Mouse (Mus musculus) C2C12 (cell line): ENCODE measurements around the gene Shoc2. TPM values are rescaled to one million over a fixed set of nuclear protein-coding genes. Genes with fewer than 3 reads are reported as not detected.

Experiments used
- H3K27me3 ChIP-seq: one replicate; pipeline ENCODE4 v1.6.1; 2011; ENCODE audit not compliant: control insufficient read depth, insufficient read depth, insufficient read length
- H3K36me3 ChIP-seq: one replicate; pipeline ENCODE4 v1.6.1; 2011; ENCODE audit not compliant: control insufficient read depth, insufficient read depth
- H3K4me3 ChIP-seq: one replicate; pipeline ENCODE4 v1.5.1; 2011; ENCODE audit warnings: mild to moderate bottlenecking, control low read depth; ENCODE audit not compliant: poor library complexity, insufficient read depth, severe bottlenecking
- H3K79me2 ChIP-seq: one replicate; pipeline ENCODE4 v1.6.1; 2011; ENCODE audit not compliant: control insufficient read depth, insufficient read depth
- H3K79me3 ChIP-seq: one replicate; pipeline ENCODE4 v1.6.1; 2011; ENCODE audit warnings: low read depth, control low read depth
- H3ac ChIP-seq: one replicate; pipeline ENCODE3; 2011; ENCODE audit warnings: low read depth; ENCODE audit not compliant: control insufficient read depth, insufficient read length
- CEBPB ChIP-seq: IDR thresholded peaks from one replicate; pipeline ENCODE4 v1.6.1; 2011; ENCODE audit warnings: low read depth, mild to moderate bottlenecking, control low read depth, moderate library complexity
- CTCF ChIP-seq: IDR thresholded peaks from one replicate; pipeline ENCODE4 v1.5.1; 2011; ENCODE audit not compliant: control insufficient read depth, insufficient read depth, insufficient read length
- FOSL1 ChIP-seq: IDR thresholded peaks from one replicate; pipeline ENCODE4 v1.8.0; 2011; ENCODE audit warnings: mild to moderate bottlenecking, low read length; ENCODE audit not compliant: poor library complexity, insufficient read depth, severe bottlenecking
- MAX ChIP-seq: IDR thresholded peaks from one replicate; pipeline ENCODE4 v1.6.1; 2011; ENCODE audit warnings: mild to moderate bottlenecking, control low read depth
- MYOD1 ChIP-seq: IDR thresholded peaks from one replicate; pipeline ENCODE4 v1.6.1; 2011; ENCODE audit warnings: low read depth; ENCODE audit not compliant: control insufficient read depth, insufficient read length
- MYOG ChIP-seq: IDR thresholded peaks from one replicate; pipeline ENCODE4 v1.6.1; 2011; ENCODE audit not compliant: control insufficient read depth, insufficient read length; ENCODE audit errors: extremely low read depth
- USF1 ChIP-seq: IDR thresholded peaks from one replicate; pipeline ENCODE4 v1.6.1; 2011; ENCODE audit warnings: low read depth, mild to moderate bottlenecking, control low read depth, moderate library complexity
- polyA plus RNA-seq: library from polyadenylated mRNA; unstranded; fragments of >200 nt; fragmentation: generic; extraction: Trizol; gene quantifications from one replicate; pipeline ENCODE4 v1.2.1, GENCODE M21; 2012; ENCODE audit warnings: missing spikeins

Shoc2 gene
- polyA plus RNA-seq, 1 experiment: 9.1 TPM

GRCm38 (mm10) chr19:53990538-53990937, 46.4 kb downstream of the Shoc2 start:
- Histone ChIP-seq H3K4me3 (no peak overlapping the region), H3K27me3 (no peaks in the 10 kb centered on the region), H3K79me2 (peaks cover 73% of the 10 kb centered on the region), H3ac (no peak overlapping the region), H3K79me3 (peaks cover 26% of the 10 kb centered on the region), H3K36me3 (peaks cover 10% of the 10 kb centered on the region)
- TF ChIP-seq FOSL1 (no peak), USF1 (no peak), MAX (no peak), MYOG (no peak), MYOD1 (no peak), CTCF (no peak), CEBPB (no peak)

- no peaks in the 10 kb centered on the region for H3K36me3 ChIP-seq
- peaks cover 30% of the 10 kb centered on the region for H3K79me3 ChIP-seq
- no peak overlapping the region for H3ac ChIP-seq
- H3K4me3 ChIP-seq: no peak overlapping the region
- no peak for TF ChIP-seq MYOD1
- no peak for TF ChIP-seq CEBPB
- no peak for TF ChIP-seq CTCF
- no peak for TF ChIP-seq MAX
- no peak for TF ChIP-seq USF1
- TF ChIP-seq FOSL1: no peak
- TF ChIP-seq MYOG: no peak
- H3K27me3 ChIP-seq: no peaks in the 10 kb centered on the region
- H3K79me2 ChIP-seq: peaks cover 80% of the 10 kb centered on the region
Observed at GRCm38 (mm10) chr19:53993860-53994259, 49.8 kb downstream of the Shoc2 start.

GRCm38 (mm10) chr19:53994276-53994675, 50.2 kb downstream of the Shoc2 start:
- Histone ChIP-seq H3K79me2 (peaks cover 83% of the 10 kb centered on the region), H3K27me3 (no peaks in the 10 kb centered on the region), H3K4me3 (no peak overlapping the region), H3K36me3 (no peaks in the 10 kb centered on the region), H3ac (no peak overlapping the region), H3K79me3 (peaks cover 32% of the 10 kb centered on the region)
- TF ChIP-seq USF1 (no peak), FOSL1 (no peak), CTCF (no peak), MYOD1 (no peak)

GRCm38 (mm10) chr19:54010973-54011372, 66.9 kb downstream of the Shoc2 start:
- H3K36me3 ChIP-seq: no peaks in the 10 kb centered on the region

GRCm38 (mm10) chr19:54014999-54015398, 70.9 kb downstream of the Shoc2 start:
- Histone ChIP-seq H3K79me2 (peaks cover 46% of the 10 kb centered on the region), H3K79me3 (peaks cover 9% of the 10 kb centered on the region), H3K27me3 (no peaks in the 10 kb centered on the region), H3K4me3 (no peak overlapping the region), H3K36me3 (peaks cover 3% of the 10 kb centered on the region), H3ac (no peak overlapping the region)
- TF ChIP-seq FOSL1 (no peak), CEBPB (no peak), MYOD1 (no peak), MAX (no peak), USF1 (no peak), CTCF (no peak), MYOG (no peak)

More at GRCm38 (mm10) chr19:54010973-54011372, 66.9 kb downstream of the Shoc2 start:
- TF ChIP-seq MYOG (no peak), CTCF (no peak), MYOD1 (no peak), FOSL1 (no peak), MAX (no peak), CEBPB (no peak), USF1 (no peak)
- Histone ChIP-seq H3K27me3 (no peaks in the 10 kb centered on the region), H3K79me2 (peaks cover 53% of the 10 kb centered on the region), H3ac (no peak overlapping the region), H3K79me3 (peaks cover 15% of the 10 kb centered on the region), H3K4me3 (no peak overlapping the region)

- peaks cover 3% of the 10 kb centered on the region for H3K36me3 ChIP-seq
- no peaks in the 10 kb centered on the region for H3K27me3 ChIP-seq
- no peak overlapping the region for H3K4me3 ChIP-seq
- TF ChIP-seq CTCF: no peak
- TF ChIP-seq CEBPB: no peak
- TF ChIP-seq MYOG: no peak
- TF ChIP-seq MYOD1: no peak
- no peak for TF ChIP-seq FOSL1
- TF ChIP-seq MAX: no peak
- TF ChIP-seq USF1: no peak
- peaks cover 43% of the 10 kb centered on the region for H3K79me2 ChIP-seq
- peaks cover 9% of the 10 kb centered on the region for H3K79me3 ChIP-seq
- no peak overlapping the region for H3ac ChIP-seq
Observed at GRCm38 (mm10) chr19:54015503-54015902, 71.4 kb downstream of the Shoc2 start.
